In the genomic region with DNA sequence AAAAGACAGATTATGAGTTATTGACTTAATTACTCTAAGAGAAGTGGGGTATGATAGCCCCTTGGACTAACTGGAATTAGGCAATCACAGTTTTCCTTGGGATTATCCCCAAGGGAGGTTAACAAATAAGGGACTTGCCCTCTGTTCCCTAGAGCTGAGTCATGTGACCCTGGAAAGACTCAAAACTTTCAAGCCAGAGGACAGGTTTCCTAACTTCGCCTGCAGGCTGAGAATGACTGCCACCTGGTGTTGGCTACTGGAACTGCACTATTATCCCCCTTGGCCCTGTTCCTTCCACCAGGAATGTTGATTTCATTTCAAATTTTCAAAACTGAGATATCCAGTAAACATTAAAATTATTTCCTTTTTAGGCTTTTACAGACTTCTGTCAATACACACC, we compare ENCODE assay signal across 8 mouse cellular contexts.
DNase-seq lines count a peak whose midpoint lies in the region; ATAC-seq lines count a peak whose summit lies in the region.

No protein-coding gene starts in this region.

- 9% methylated on average over 1 of the region's 1 CpGs for WGBS in hindbrain, embryonic 11.5 days
- WGBS in hindbrain, embryonic 13.5 days, result 4% methylated on average over 1 of the region's 1 CpGs
- WGBS in embryonic facial prominence, embryonic 10.5 days, result 7% methylated on average over 1 of the region's 1 CpGs
- WGBS in heart, embryonic 10.5 days, result 9% methylated on average over 1 of the region's 1 CpGs

- no peak overlapping the region for H3K4me3 ChIP-seq in hindbrain, embryonic 11.5 days (ENCODE audit: low read depth, low read length)
- H3K4me3 ChIP-seq in hindbrain, embryonic 13.5 days, result no peak overlapping the region
- H3K4me3 ChIP-seq in embryonic facial prominence, embryonic 10.5 days, result no peak overlapping the region
- no peak overlapping the region for H3K4me3 ChIP-seq in heart, embryonic 10.5 days

- ATAC-seq in hindbrain, embryonic 11.5 days (ENCODE audit: low FRiP score), result no peak
- no peak for ATAC-seq in hindbrain, embryonic 13.5 days (ENCODE audit: low FRiP score)

- no peaks in the 10 kb centered on the region for H3K9me3 ChIP-seq in hindbrain, embryonic 11.5 days (ENCODE audit: control insufficient read depth, low read length)
- H3K9me3 ChIP-seq in hindbrain, embryonic 13.5 days, result 0 out of 2 replicates have a peak, but pooled peaks cover 4% of the 10 kb centered on the region
- H3K9me3 ChIP-seq in embryonic facial prominence, embryonic 10.5 days, result 0 out of 2 replicates have a peak, but pooled peaks cover 6% of the 10 kb centered on the region
- 0 out of 2 replicates have a peak, but pooled peaks cover 3% of the 10 kb centered on the region for H3K9me3 ChIP-seq in heart, embryonic 10.5 days

- no peak overlapping the region for H3K9ac ChIP-seq in hindbrain, embryonic 11.5 days (ENCODE audit: low read depth, low read length)
- no peak overlapping the region for H3K9ac ChIP-seq in hindbrain, embryonic 13.5 days

- H3K27me3 ChIP-seq in hindbrain, embryonic 11.5 days (ENCODE audit: control insufficient read depth, insufficient read depth, low read length), result no peaks in the 10 kb centered on the region
- H3K27me3 ChIP-seq in hindbrain, embryonic 13.5 days, result 0 out of 2 replicates have a peak, but pooled peaks cover 2% of the 10 kb centered on the region
- no peaks in the 10 kb centered on the region for H3K27me3 ChIP-seq in embryonic facial prominence, embryonic 10.5 days (replicated peaks; ENCODE audit: low read depth, poor library complexity, severe bottlenecking)
- H3K27me3 ChIP-seq in heart, embryonic 10.5 days (ENCODE audit: insufficient read depth, poor library complexity, severe bottlenecking), result no peaks in the 10 kb centered on the region

- H3K36me3 ChIP-seq in hindbrain, embryonic 11.5 days (ENCODE audit: control insufficient read depth, insufficient read depth, low read length), result no peaks in the 10 kb centered on the region
- no peaks in the 10 kb centered on the region for H3K36me3 ChIP-seq in hindbrain, embryonic 13.5 days
- peaks cover 22% of the 10 kb centered on the region; the same call in 1 of the 2 replicates for H3K36me3 ChIP-seq in embryonic facial prominence, embryonic 10.5 days (replicated peaks)
- peaks cover 5% of the 10 kb centered on the region; the same call in 1 of the 2 replicates for H3K36me3 ChIP-seq in heart, embryonic 10.5 days

- peak; percentile 85 for DNase-seq in hindbrain, embryonic 11.5 days (ENCODE audit: low spot score)
- DNase-seq in adrenal gland, adult 2 months, result peak; percentile 86
- peak; percentile 78 for DNase-seq in embryonic facial prominence, embryonic 10.5 days (ENCODE audit: low spot score)
- DNase-seq in heart, embryonic 10.5 days (ENCODE audit: low spot score), result no peak
- DNase-seq in kidney, postnatal 14 days, result peak; percentile 89
- DNase-seq in lung, postnatal 4 days, result peak; percentile 80 to 90
- DNase-seq in testis, postnatal 14 days (ENCODE audit: low spot score), result peak; percentile 54

- H3K27ac ChIP-seq in hindbrain, embryonic 11.5 days (ENCODE audit: low read depth, low read length), result no peak overlapping the region
- no peak overlapping the region for H3K27ac ChIP-seq in hindbrain, embryonic 13.5 days
- H3K27ac ChIP-seq in embryonic facial prominence, embryonic 10.5 days (replicated peaks), result peak overlapping the region; percentile 44; the same call in 1 of the 2 replicates
- H3K27ac ChIP-seq in heart, embryonic 10.5 days, result peak overlapping the region; percentile 79

- H3K4me2 ChIP-seq in hindbrain, embryonic 11.5 days (replicated peaks; ENCODE audit: low read depth, low read length), result no peak overlapping the region
- no peak overlapping the region for H3K4me2 ChIP-seq in hindbrain, embryonic 13.5 days

- H3K4me1 ChIP-seq in hindbrain, embryonic 11.5 days (replicated peaks; ENCODE audit: control insufficient read depth, insufficient read depth, low read length), result no peaks in the 10 kb centered on the region
- H3K4me1 ChIP-seq in hindbrain, embryonic 13.5 days (replicated peaks), result 0 out of 2 replicates have a peak, but pooled peaks cover 10% of the 10 kb centered on the region
- peaks cover 18% of the 10 kb centered on the region for H3K4me1 ChIP-seq in embryonic facial prominence, embryonic 10.5 days
- H3K4me1 ChIP-seq in heart, embryonic 10.5 days, result peaks cover 56% of the 10 kb centered on the region

Comparison
In these comparisons a context has a peak if more than half of its experiments do, and no peak if none do; other contexts are left out.
1. H3K27ac ChIP-seq: peak in embryonic facial prominence, embryonic 10.5 days (single experiment) and heart, embryonic 10.5 days (single experiment); none in hindbrain, embryonic 11.5 days (single experiment) and hindbrain, embryonic 13.5 days (single experiment).